Mouse (Mus musculus) heart, postnatal 0 days (tissue): Measurements from ENCODE around the gene Zfp385c. TPM values are rescaled to one million over a fixed set of nuclear protein-coding genes. Genes with fewer than 3 reads are reported as not detected.

ENCODE experiments used
- ATAC-seq: fragments of 200-750 bp; cut with Nextera tagmentation; 2 replicates; pipeline ENCODE4 v1.8.0; 2017; ENCODE audit warnings: low read depth, moderate number of reproducible peaks, moderate library complexity; ENCODE audit not compliant: insufficient read depth
- DNase-seq: peaks from one replicate; pipeline ENCODE4 v3.0.0-alpha.2; 2016; ENCODE audit warnings: low spot score
- H3K27ac ChIP-seq: fragments of 300-500 bp; sonication (generic); 2 replicates; pipeline ENCODE4 v1.5.1; 2014; ENCODE audit warnings: low read depth, mild to moderate bottlenecking
- H3K27me3 ChIP-seq: fragments of 300-500 bp; sonication (generic); 2 replicates; pipeline ENCODE4 v1.6.1; 2014; ENCODE audit warnings: low read length, mixed read lengths; ENCODE audit not compliant: control insufficient read depth, insufficient read depth
- H3K36me3 ChIP-seq: fragments of 300-500 bp; sonication (generic); replicated peaks from 2 replicates; pipeline ENCODE4 v1.6.1; 2014; ENCODE audit warnings: low read length, mixed read lengths; ENCODE audit not compliant: control insufficient read depth, insufficient read depth
- H3K4me1 ChIP-seq: fragments of 300-500 bp; sonication (generic); 2 replicates; pipeline ENCODE4 v1.6.1; 2014; ENCODE audit warnings: antibody characterized with exemption; ENCODE audit not compliant: control insufficient read depth, insufficient read depth
- H3K4me2 ChIP-seq: fragments of 300-500 bp; sonication (generic); 2 replicates; pipeline ENCODE4 v1.6.1; 2014; ENCODE audit warnings: low read depth, mild to moderate bottlenecking, low read length, moderate library complexity
- H3K4me3 ChIP-seq: fragments of 300-500 bp; sonication (generic); 2 replicates; pipeline ENCODE4 v1.5.1; 2014; ENCODE audit warnings: low read depth, low read length
- H3K9ac ChIP-seq: fragments of 300-500 bp; sonication (generic); replicated peaks from 2 replicates; pipeline ENCODE4 v1.6.1; 2014; ENCODE audit warnings: low read depth, low read length, mixed read lengths
- H3K9me3 ChIP-seq: fragments of 300-500 bp; sonication (generic); replicated peaks from 2 replicates; pipeline ENCODE4 v1.6.1; 2016; ENCODE audit warnings: low read length; ENCODE audit not compliant: control insufficient read depth
- CTCF ChIP-seq: IDR thresholded peaks from 2 replicates; pipeline ENCODE4 v1.5.1; 2016; ENCODE audit warnings: antibody characterized with exemption, control low read depth, low read depth
- EP300 ChIP-seq: IDR thresholded peaks from 2 replicates; pipeline ENCODE4 v1.6.1; 2016; ENCODE audit warnings: antibody characterized with exemption, low read depth
- WGBS: fragments of 180-500 bp; shearing (Covaris S2); extraction: QIAGEN DNeasy Blood & Tissue Kit; methylation state at CpG from one replicate; pipeline ENCODE4 v1.1.7; 2014; 5-methylcytosine and 5-hydroxymethylcytosine counted together
- polyA plus RNA-seq: library from polyadenylated mRNA; unstranded; fragments of >200 nt; fragmentation: Nextera tagmentation; extraction: Ambion mirVana; gene quantifications from 2 replicates; pipeline ENCODE4 v1.2.1, GENCODE M21; 2015
- total RNA-seq: library from RNA; depleted of rRNA; stranded (reverse); fragments of >200 nt; gene quantifications from 2 replicates; pipeline ENCODE4 v1.2.3, GENCODE M21; 2014; ENCODE audit warnings: low replicate concordance

Zfp385c gene
- total and polyA plus RNA-seq, 2 experiments from 2014 or later: 0.40 TPM; not detected in 1

DNA sequence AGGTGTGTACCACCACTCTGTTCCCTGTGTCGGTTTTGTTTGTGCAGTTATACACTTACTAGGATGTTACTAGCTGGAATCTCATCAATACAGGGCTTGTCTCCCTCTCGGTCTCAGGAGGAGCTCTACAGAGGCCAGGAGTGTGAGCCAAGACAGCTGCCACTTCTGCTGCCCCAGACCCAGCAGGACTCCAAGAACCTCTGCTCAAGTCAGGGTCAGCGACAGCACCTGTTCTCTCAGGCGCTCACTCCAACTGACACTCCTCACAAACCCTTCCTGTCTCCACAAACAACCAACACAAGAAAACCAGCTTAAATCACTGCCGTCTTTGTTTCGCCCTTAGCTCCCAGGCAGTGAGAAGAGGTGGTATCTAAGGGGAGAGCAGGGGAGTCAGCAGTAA is 36.3 kb upstream of the Zfp385c start:
- 85% methylated on average over 6 of the region's 6 CpGs for WGBS

GRCm38 (mm10) chr11:100727201-100727600 is 34.9 kb upstream of the Zfp385c start:
- 82% methylated on average over 3 of the region's 3 CpGs for WGBS

More for the DNA sequence above, 36.3 kb upstream of the Zfp385c start:
- ATAC-seq: no peak
- Histone ChIP-seq H3K36me3 (peaks cover 19% of the 10 kb centered on the region), H3K9ac (no peak overlapping the region), H3K9me3 (no peaks in the 10 kb centered on the region), H3K27me3 (no peaks in the 10 kb centered on the region), H3K4me1 (peaks cover 24% of the 10 kb centered on the region), H3K27ac (no peak overlapping the region), H3K4me2 (no peak overlapping the region), H3K4me3 (no peak overlapping the region)
- DNase-seq: no peak
- TF ChIP-seq CTCF (no peak), EP300 (no peak)

DNA sequence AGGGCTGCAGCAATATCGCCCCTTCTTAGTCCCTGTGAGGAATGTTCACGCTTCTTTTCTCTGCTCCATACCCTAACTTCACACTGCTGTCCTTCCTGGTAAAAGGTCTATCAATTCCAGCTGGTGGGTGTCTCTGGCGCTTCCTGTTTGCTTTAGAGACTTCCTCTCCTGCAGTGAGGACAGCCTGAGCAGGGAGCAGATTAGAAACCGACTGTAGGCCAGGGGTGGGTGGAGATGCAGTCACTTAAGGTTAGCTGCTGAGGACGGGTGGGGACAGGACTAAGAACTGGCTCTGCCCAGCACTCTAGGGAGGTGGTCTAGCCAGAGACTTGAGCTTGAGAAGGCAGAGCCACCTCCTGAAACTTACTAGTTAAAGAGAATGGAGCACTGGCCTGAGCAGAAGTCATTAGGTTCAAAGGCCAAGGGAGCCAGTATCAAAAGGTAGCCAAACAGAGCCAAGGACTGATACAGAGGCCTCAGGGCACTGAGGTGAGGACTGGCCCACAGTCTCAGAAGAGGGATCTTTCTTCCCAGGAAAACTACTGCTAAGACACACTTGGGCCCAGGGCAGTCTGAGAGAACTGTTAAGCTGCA is 32.8 kb upstream of the Zfp385c start:
- Histone ChIP-seq H3K4me3 (no peak overlapping the region), H3K27me3 (no peaks in the 10 kb centered on the region), H3K27ac (peak overlapping the region; percentile 73), H3K9me3 (no peaks in the 10 kb centered on the region), H3K4me1 (peaks cover 55% of the 10 kb centered on the region), H3K36me3 (peaks cover 7% of the 10 kb centered on the region; the same call in 1 of the 2 replicates), H3K4me2 (no peak overlapping the region), H3K9ac (no peak overlapping the region)
- no peak for TF ChIP-seq CTCF
- no peak for TF ChIP-seq EP300
- 33% methylated on average over 5 of the region's 5 CpGs for WGBS
- peak; percentile 54 for DNase-seq
- peak; percentile 44; the same call in 1 of the 2 replicates for ATAC-seq

More at GRCm38 (mm10) chr11:100727201-100727600, 34.9 kb upstream of the Zfp385c start:
- no peaks in the 10 kb centered on the region for H3K27me3 ChIP-seq
- no peak for TF ChIP-seq CTCF
- no peak overlapping the region for H3K27ac ChIP-seq
- peaks cover 7% of the 10 kb centered on the region; the same call in 1 of the 2 replicates for H3K36me3 ChIP-seq
- H3K4me2 ChIP-seq: no peak overlapping the region
- H3K9ac ChIP-seq: no peak overlapping the region
- DNase-seq (no peak), ATAC-seq (no peak)
- no peaks in the 10 kb centered on the region for H3K9me3 ChIP-seq
- H3K4me1 ChIP-seq: peaks cover 33% of the 10 kb centered on the region
- H3K4me3 ChIP-seq: no peak overlapping the region

- Histone ChIP-seq H3K27ac (peak overlapping the region; percentile 60), H3K4me1 (peaks cover 65% of the 10 kb centered on the region), H3K9ac (no peak overlapping the region), H3K9me3 (no peaks in the 10 kb centered on the region), H3K4me2 (no peak overlapping the region), H3K36me3 (peaks cover 19% of the 10 kb centered on the region), H3K27me3 (no peaks in the 10 kb centered on the region), H3K4me3 (no peak overlapping the region)
- no peak; the same call in 1 of the 2 replicates for ATAC-seq
- 35% methylated on average over 2 of the region's 2 CpGs for WGBS
- DNase-seq: no peak
- TF ChIP-seq CTCF (no peak), EP300 (no peak)
Observed at GRCm38 (mm10) chr11:100722493-100723028, 30.3 kb upstream of the Zfp385c start.

- H3K9ac ChIP-seq: no peak overlapping the region
- peak overlapping the region; percentile 60 for H3K27ac ChIP-seq
- no peaks in the 10 kb centered on the region for H3K27me3 ChIP-seq
- DNase-seq (peak; percentile 39), ATAC-seq (peak; percentile 54)
- peaks cover 25% of the 10 kb centered on the region for H3K36me3 ChIP-seq
- TF ChIP-seq CTCF (no peak), EP300 (no peak)
- no peak overlapping the region for H3K4me2 ChIP-seq
- H3K4me1 ChIP-seq: peaks cover 59% of the 10 kb centered on the region
- WGBS: 25% methylated on average over 8 of the region's 8 CpGs
- no peak overlapping the region for H3K4me3 ChIP-seq
- no peaks in the 10 kb centered on the region for H3K9me3 ChIP-seq
Observed at GRCm38 (mm10) chr11:100721776-100722492, 29.7 kb upstream of the Zfp385c start.
